Mouse (Mus musculus): Measurements from ENCODE around the gene Fam163a.
"Not testable (repeated sequence)": the region's sequence is repeated elsewhere in the genome, so short reads cannot be mapped to it uniquely, and the experiment has no call there.

Gene Fam163a

DNA sequence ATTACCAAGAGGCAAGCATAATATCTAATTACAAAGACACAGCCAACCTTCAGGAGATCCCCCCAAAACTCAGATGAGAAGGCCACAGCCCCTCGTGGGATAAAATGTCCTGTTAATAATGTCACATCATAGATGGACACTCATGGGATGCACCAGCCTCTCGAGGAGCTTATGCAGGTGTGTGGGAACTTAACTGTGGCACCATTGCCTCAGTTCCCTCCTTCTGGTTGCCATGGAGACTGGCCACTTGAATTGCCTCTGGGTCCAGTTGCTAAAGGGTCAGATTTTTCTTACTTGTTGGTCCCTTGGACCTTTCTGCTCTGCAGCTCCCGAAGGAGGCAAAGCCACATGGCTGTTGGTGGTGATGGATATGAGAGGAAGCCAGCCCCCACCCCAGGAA is 127.2 kb downstream of the Fam163a start:
- Histone ChIP-seq H3K27me3 (ENCODE audit: control insufficient read depth, insufficient read depth, low read length, poor library complexity, severe bottlenecking) (no peaks in the 10 kb centered on the region), H3K36me3 (ENCODE audit: control insufficient read depth, insufficient read depth, low read length, poor library complexity, severe bottlenecking) (no peaks in the 10 kb centered on the region)
- no peak for DNase-seq (ENCODE audit: low read depth, low spot score)

GRCm38 (mm10) chr1:156076474-156076873 is 128.4 kb downstream of the Fam163a start:
- no peak for DNase-seq (ENCODE audit: low read depth, low spot score)
- Histone ChIP-seq H3K27me3 (ENCODE audit: control insufficient read depth, insufficient read depth, low read length, poor library complexity, severe bottlenecking) (no peaks in the 10 kb centered on the region), H3K36me3 (ENCODE audit: control insufficient read depth, insufficient read depth, low read length, poor library complexity, severe bottlenecking) (no peaks in the 10 kb centered on the region)

DNA sequence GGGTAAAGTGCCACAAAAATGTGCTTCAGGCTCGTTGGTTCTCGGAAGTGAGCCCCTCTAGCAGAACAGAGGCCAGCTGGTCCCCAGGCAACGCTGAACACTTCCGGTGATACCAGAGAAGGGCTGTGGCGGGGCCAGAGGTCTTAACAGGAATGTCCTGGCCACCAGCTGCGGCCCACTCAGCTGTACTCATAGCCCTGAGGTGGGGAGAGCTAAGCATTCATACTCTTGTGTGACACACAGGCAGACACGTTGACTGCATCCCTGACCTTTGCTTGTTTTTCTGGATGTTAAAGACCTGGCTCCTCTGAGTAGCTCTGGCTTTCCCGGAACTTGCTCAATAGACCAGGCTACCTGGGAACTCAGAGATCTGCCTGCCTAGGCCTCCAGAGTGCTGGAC is 130.3 kb downstream of the Fam163a start:
- Histone ChIP-seq H3K27me3 (ENCODE audit: control insufficient read depth, insufficient read depth, low read length, poor library complexity, severe bottlenecking) (no peaks in the 10 kb centered on the region), H3K36me3 (ENCODE audit: control insufficient read depth, insufficient read depth, low read length, poor library complexity, severe bottlenecking) (no peaks in the 10 kb centered on the region)
- DNase-seq (ENCODE audit: low read depth, low spot score) = no peak

DNA sequence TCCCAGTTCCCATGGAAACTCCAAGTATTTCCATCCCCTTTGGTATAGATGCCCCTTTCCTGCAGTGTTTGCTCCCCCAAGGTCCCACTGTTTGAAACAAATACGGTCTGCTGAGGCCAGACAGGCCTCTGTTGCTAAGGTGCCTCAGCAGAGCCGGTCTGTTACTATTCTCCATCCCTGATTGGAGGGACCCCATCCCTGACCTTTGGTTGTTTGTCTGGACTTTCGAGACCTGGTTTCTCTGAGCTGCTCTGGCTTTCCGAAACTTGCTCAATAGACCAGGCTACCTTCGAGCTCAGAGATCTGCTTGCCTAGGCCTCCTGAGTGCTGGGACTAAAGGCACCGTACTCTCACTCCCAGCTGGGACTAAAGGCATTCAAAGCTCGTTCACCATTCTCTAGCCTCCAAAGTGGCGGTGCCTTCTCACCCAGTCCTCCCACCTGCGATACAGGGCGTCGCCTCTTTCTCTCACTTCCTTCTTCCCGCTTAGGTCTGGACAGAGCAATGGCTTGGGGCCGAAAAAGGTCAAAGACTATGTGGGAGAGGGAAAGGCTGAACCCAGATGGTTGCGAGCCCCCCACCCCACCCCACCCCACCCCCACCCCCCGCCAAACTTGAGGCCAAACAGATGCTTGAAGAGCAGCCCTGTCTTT is 131.5 kb downstream of the Fam163a start:
- no peaks in the 10 kb centered on the region for H3K36me3 ChIP-seq (ENCODE audit: control insufficient read depth, insufficient read depth, low read length, poor library complexity, severe bottlenecking)
- H3K27me3 ChIP-seq (ENCODE audit: control insufficient read depth, insufficient read depth, low read length, poor library complexity, severe bottlenecking) = no peaks in the 10 kb centered on the region
- DNase-seq (ENCODE audit: low read depth, low spot score) = peak; percentile 14

- H3K27me3 ChIP-seq (ENCODE audit: control insufficient read depth, insufficient read depth, low read length, poor library complexity, severe bottlenecking) = no peaks in the 10 kb centered on the region
- DNase-seq (ENCODE audit: low read depth, low spot score) = no peak
- peaks cover 3% of the 10 kb centered on the region for H3K36me3 ChIP-seq (ENCODE audit: control insufficient read depth, insufficient read depth, low read length, poor library complexity, severe bottlenecking)
Observed at GRCm38 (mm10) chr1:156070106-156070505, 134.7 kb downstream of the Fam163a start.

DNA sequence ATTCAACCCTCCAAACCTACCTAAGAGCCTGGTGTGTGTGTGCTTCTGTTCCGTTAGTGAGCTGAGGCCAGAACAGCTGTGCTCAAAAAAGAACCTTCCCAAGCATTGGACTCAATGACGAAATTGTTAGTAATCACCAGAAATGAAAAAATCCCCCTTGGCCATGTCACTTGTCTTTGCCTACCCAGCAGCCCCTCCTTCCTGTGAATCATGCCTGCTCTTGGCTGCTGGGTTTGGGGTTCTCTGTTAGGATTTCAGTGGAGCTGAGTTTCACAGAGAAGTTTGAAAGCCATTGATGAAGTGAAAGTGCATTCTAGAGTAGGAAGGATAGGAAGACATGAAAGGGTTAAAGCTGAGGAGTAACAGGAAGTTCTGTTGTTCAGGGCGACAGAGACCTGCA is 138.7 kb downstream of the Fam163a start:
- H3K27me3 ChIP-seq (ENCODE audit: control insufficient read depth, insufficient read depth, low read length, poor library complexity, severe bottlenecking) = no peaks in the 10 kb centered on the region
- no peak for DNase-seq (ENCODE audit: low read depth, low spot score)
- H3K36me3 ChIP-seq (ENCODE audit: control insufficient read depth, insufficient read depth, low read length, poor library complexity, severe bottlenecking) = peaks cover 21% of the 10 kb centered on the region

DNA sequence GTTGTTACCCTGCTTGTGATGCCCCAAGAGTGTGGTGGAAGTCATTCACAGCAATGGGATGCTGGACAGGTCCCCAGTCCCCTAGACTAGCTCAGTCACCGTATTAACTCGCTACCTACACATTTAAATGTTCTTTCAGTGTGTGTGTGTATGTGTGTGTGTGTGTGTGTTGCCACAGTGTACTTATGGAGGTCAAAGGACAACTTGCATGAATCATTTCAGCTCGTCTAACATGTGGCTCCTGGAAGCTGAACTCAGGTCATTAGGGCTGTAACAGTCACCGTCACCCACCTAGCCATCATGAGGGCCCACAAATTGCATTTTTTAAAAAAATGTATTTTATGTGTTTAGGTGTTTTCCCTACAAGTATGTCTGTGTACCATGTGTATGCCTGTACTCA is 142.6 kb downstream of the Fam163a start:
- Histone ChIP-seq H3K27me3 (ENCODE audit: control insufficient read depth, insufficient read depth, low read length, poor library complexity, severe bottlenecking) (no peaks in the 10 kb centered on the region), H3K36me3 (ENCODE audit: control insufficient read depth, insufficient read depth, low read length, poor library complexity, severe bottlenecking) (peaks cover 21% of the 10 kb centered on the region)
- no peak for DNase-seq (ENCODE audit: low read depth, low spot score)

DNA sequence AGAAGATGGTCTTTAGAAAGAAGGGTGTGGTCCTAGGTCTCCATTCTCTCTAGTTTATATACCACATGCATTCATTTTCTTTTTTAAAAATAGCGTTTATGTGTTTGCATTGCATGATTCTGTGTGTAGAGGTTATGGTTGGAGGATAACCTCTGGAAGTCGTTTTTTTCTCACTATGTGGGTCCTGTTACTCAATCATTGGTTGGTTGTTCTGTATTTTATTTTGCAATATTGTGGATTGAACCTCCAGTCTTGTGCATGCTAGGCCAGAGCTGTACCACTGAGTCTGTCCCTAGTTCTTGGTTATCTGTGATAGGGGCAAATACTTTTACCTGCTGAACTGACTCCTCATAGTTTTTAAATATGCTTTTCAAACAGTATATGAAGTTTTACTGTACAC is 146.6 kb downstream of the Fam163a start:
- Histone ChIP-seq H3K27me3 (ENCODE audit: control insufficient read depth, insufficient read depth, low read length, poor library complexity, severe bottlenecking) (no peaks in the 10 kb centered on the region), H3K36me3 (ENCODE audit: control insufficient read depth, insufficient read depth, low read length, poor library complexity, severe bottlenecking) (peaks cover 10% of the 10 kb centered on the region)
- DNase-seq (ENCODE audit: low read depth, low spot score) = no peak

DNA sequence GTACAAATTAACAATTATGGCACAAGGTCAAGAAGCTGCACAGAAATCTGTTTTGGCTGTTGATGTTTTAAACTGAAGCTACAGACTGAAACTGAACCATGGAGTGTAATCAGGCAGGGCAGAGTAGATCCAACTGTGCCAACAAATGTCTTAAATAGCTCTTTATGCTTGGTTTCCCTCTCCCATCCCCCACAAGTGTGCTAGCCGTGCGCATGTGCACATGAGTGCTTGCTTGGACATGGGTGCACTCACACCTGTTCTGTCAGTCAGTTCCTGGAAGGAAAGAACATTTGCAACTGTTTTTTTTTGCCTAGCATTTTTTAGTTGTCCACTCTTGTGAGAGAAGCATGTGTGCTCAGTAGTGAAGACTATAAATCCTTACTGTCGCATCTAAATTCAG is 158.1 kb downstream of the Fam163a start:
- peak; percentile 37 for DNase-seq (ENCODE audit: low read depth, low spot score)
- Histone ChIP-seq H3K27me3 (ENCODE audit: control insufficient read depth, insufficient read depth, low read length, poor library complexity, severe bottlenecking) (no peaks in the 10 kb centered on the region), H3K36me3 (ENCODE audit: control insufficient read depth, insufficient read depth, low read length, poor library complexity, severe bottlenecking) (peaks cover 10% of the 10 kb centered on the region; the same call in 1 of the 2 replicates)

GRCm38 (mm10) chr1:156044211-156044611 is 160.6 kb downstream of the Fam163a start:
- 0 out of 2 replicates have a peak, but pooled peaks cover 6% of the 10 kb centered on the region for H3K36me3 ChIP-seq (ENCODE audit: control insufficient read depth, insufficient read depth, low read length, poor library complexity, severe bottlenecking)
- DNase-seq (ENCODE audit: low read depth, low spot score) = no peak
- no peaks in the 10 kb centered on the region for H3K27me3 ChIP-seq (ENCODE audit: control insufficient read depth, insufficient read depth, low read length, poor library complexity, severe bottlenecking)

DNA sequence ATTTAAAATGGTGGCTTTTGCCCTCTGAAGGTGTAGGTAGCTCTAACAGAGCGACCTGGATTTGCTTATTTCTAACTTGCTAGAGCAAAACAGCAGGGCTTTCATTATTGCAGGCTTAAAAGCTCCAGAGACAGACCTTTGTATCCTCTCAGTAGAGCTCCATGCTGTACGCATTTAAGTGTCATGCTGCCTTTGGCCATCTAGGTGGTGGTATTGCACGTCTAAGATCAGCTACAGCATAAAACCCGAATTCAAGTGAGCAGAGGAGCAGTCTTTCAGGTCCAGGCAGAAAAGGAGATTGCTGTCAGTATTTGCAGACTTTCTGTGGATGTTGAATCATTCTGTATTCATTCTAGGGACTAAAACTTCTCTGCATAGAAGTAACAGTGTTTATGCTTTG is 161.8 kb downstream of the Fam163a start:
- peak; percentile 80 for DNase-seq (ENCODE audit: low read depth, low spot score)
- Histone ChIP-seq H3K36me3 (ENCODE audit: control insufficient read depth, insufficient read depth, low read length, poor library complexity, severe bottlenecking) (0 out of 2 replicates have a peak, but pooled peaks cover 6% of the 10 kb centered on the region), H3K27me3 (ENCODE audit: control insufficient read depth, insufficient read depth, low read length, poor library complexity, severe bottlenecking) (no peaks in the 10 kb centered on the region)

GRCm38 (mm10) chr1:156042481-156042880 is 162.3 kb downstream of the Fam163a start:
- DNase-seq (ENCODE audit: low read depth, low spot score) = no peak
- Histone ChIP-seq H3K36me3 (ENCODE audit: control insufficient read depth, insufficient read depth, low read length, poor library complexity, severe bottlenecking) (0 out of 2 replicates have a peak, but pooled peaks cover 5% of the 10 kb centered on the region), H3K27me3 (ENCODE audit: control insufficient read depth, insufficient read depth, low read length, poor library complexity, severe bottlenecking) (no peaks in the 10 kb centered on the region)

GRCm38 (mm10) chr1:156041451-156042241 is 163.2 kb downstream of the Fam163a start:
- no peaks in the 10 kb centered on the region for H3K27me3 ChIP-seq (ENCODE audit: control insufficient read depth, insufficient read depth, low read length, poor library complexity, severe bottlenecking)
- DNase-seq (ENCODE audit: low read depth, low spot score) = no peak
- H3K36me3 ChIP-seq (ENCODE audit: control insufficient read depth, insufficient read depth, low read length, poor library complexity, severe bottlenecking) = 0 out of 2 replicates have a peak, but pooled peaks cover 4% of the 10 kb centered on the region

DNA sequence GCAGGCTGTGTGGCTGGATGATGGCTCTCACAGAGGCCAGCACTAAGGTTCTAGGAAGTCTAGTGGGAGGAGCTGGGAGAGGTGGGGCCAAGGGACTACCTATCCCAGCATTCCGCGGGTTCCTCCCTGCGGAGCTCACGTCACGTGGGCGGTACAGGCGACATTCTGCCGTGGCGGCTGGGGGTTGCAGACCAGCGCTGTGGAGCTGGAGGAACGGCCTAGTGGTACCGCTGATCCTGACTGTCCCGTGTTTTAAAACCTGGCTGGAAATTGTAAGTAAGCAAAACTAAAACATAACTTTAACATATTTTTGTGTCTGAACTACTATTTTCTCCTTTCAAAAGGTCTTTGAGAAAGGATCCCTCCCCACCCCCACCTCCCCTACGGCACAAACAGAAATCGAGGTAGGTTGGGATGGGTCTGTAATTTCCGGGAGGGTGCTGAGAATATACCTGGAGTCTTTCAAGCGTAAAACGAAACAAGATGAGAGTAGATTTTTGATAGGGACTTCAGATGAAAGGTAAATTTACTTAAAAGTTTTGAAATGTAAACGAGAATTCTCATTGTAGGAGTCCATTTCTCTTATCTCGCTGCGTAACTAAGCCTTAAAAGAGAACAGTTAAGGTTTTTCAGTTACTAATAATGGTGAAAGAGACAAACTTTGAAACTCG is 164.0 kb downstream of the Fam163a start:
- peak; percentile 88 for DNase-seq (ENCODE audit: low read depth, low spot score)
- Histone ChIP-seq H3K36me3 (ENCODE audit: control insufficient read depth, insufficient read depth, low read length, poor library complexity, severe bottlenecking) (0 out of 2 replicates have a peak, but pooled peaks cover 4% of the 10 kb centered on the region), H3K27me3 (ENCODE audit: control insufficient read depth, insufficient read depth, low read length, poor library complexity, severe bottlenecking) (no peaks in the 10 kb centered on the region)

- H3K27me3 ChIP-seq (ENCODE audit: control insufficient read depth, insufficient read depth, low read length, poor library complexity, severe bottlenecking); H3K36me3 ChIP-seq (ENCODE audit: control insufficient read depth, insufficient read depth, low read length, poor library complexity, severe bottlenecking): not testable (repeated sequence)
- DNase-seq (ENCODE audit: low read depth, low spot score) = peak; percentile 65
Observed at GRCm38 (mm10) chr1:156039989-156040388, 164.8 kb downstream of the Fam163a start.

Data from splenic B cell, adult 2 months (primary cell).